9 mouse cellular contexts compared by ENCODE assay signal in genomic region chr2:66184431-66185164, GRCm38 (mm10). TPM values are rescaled to one million over a fixed set of nuclear protein-coding genes. Genes with fewer than 3 reads are reported as not detected.
A peak's percentile ranks its signal among the peaks of the same experiment; 100 is the strongest.
DNase-seq lines count a peak whose midpoint lies in the region; TF ChIP-seq lines count a peak whose summit lies in the region.
"Had no signal": no experiment of that assay in that cellular context is flagged by ENCODE, and none has a peak within 500 bp of the region (broad histone marks: within the 10 kb centered on the region; RNA-seq: fewer than 3 reads in every experiment).

No protein-coding gene starts in this region.

- H3K4me1 ChIP-seq in bone marrow, adult 2 months (ENCODE audit: control insufficient read depth, insufficient read depth, low read length) = no peaks in the 10 kb centered on the region; the same call in 1 of the 2 replicates

- WGBS in bone marrow, adult 2 months = 81% methylated on average over 7 of the region's 7 CpGs

- TF ChIP-seq CTCF in layer of hippocampus, adult 2 months (conservative IDR thresholded peaks at IDR 0.05) = peak; percentile 83
- 0 out of 2 replicates have a peak, but pooled peaks have one; percentile 18 for TF ChIP-seq CTCF in bone marrow, adult 2 months (IDR thresholded peaks at IDR 0.05; ENCODE audit: control insufficient read depth, insufficient read depth, low read length)

- H3K4me3 ChIP-seq in layer of hippocampus, adult 2 months = no peak overlapping the region
- no peak overlapping the region for H3K4me3 ChIP-seq in bone marrow, adult 2 months (replicated peaks; ENCODE audit: control insufficient read depth, low read depth, low read length)
- H3K4me3 ChIP-seq: myocyte had no signal

- TF ChIP-seq POLR2A in bone marrow, adult 2 months (IDR thresholded peaks at IDR 0.05; ENCODE audit: borderline replicate concordance, control insufficient read depth, low read depth, low read length) = no peak

- DNase-seq in adrenal gland, postnatal 14 days = peak; percentile 21
- no peak for DNase-seq in adrenal gland, adult 2 months
- no peak for DNase-seq in layer of hippocampus, adult 2 months (ENCODE audit: low spot score in 2 of 2)
- DNase-seq in layer of hippocampus, adult 9-10 months (ENCODE audit: low spot score) = no peak
- peak; percentile 51 to 67 for DNase-seq in kidney, postnatal 4 days
- no peak for DNase-seq in urinary bladder, postnatal 25 days (ENCODE audit: low spot score)
- no peak for DNase-seq in urinary bladder, postnatal 4 days (ENCODE audit: low spot score in 2 of 2)

- no peak overlapping the region for H3K27ac ChIP-seq in layer of hippocampus, adult 2 months
- H3K27ac ChIP-seq in bone marrow, adult 2 months (ENCODE audit: control insufficient read depth, insufficient read depth, low read depth, low read length, poor library complexity) = no peak overlapping the region

RNA-seq across cellular contexts. Expression of gene Galnt3, which starts 59.8 kb away (rescaled TPM):
- total RNA-seq in adrenal gland, postnatal 14 days (2021) = 0.83 and 1.1 TPM in 2 replicates
- total RNA-seq in adrenal gland, adult 2 months (2021) = 1 to 10 TPM; 1.2 to 1.7 TPM
- 0.13 and 0.42 TPM in 2 replicates for polyA plus RNA-seq in adrenal gland, adult 2 months (2012; rRNA removed)
- total RNA-seq in layer of hippocampus, adult 2 months (2021) = 1 to 10 TPM; 5.2 to 5.9 TPM
- 1.4 and 8.1 TPM in 2 replicates for polyA plus RNA-seq in bone marrow, adult 2 months (2011; ENCODE audit: insufficient read depth, insufficient read length, low replicate concordance, missing spikeins)

Comparison
In these comparisons a context has a peak if more than half of its experiments do, and no peak if none do; other contexts are left out.
1. DNase-seq: peak in adrenal gland, postnatal 14 days (single experiment) and kidney, postnatal 4 days (2 of 2); none in adrenal gland, adult 2 months (single experiment), layer of hippocampus, adult 2 months (0 of 2), layer of hippocampus, adult 9-10 months (single experiment), urinary bladder, postnatal 25 days (single experiment) and urinary bladder, postnatal 4 days (0 of 2).